Mouse (Mus musculus): ENCODE results near the gene Ltbp2. TPM values are rescaled to one million over a fixed set of nuclear protein-coding genes. Genes with fewer than 3 reads are reported as not detected.
A peak's percentile ranks its signal among the peaks of the same experiment; 100 is the strongest.

Ltbp2 gene
- total RNA-seq, 4 experiments from 2014 or later: 1.6 to 3.1 (median 2.4) TPM

DNA sequence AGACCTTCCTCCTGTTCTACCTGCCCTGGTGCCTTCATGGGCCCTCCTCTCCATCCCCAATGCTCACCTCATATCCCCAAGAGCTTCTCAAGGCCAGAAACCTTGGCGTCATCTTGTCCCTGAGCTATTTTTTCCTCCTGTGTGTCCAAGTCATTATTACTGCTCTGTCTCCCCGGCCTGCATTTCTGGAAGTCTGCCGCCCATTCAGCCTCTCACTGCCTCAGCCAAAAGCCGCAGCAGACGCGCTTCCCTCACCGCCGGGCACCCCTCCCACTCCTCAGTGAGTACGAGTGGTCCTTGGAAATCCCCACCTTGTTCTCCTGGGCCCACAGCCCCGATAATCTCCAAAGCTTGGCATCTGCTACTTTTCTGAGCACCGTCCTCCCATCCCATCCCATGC, 3.8 kb upstream of the Ltbp2 start:
- DNase-seq (ENCODE audit: low spot score in 2 of 2): no peak

DNA sequence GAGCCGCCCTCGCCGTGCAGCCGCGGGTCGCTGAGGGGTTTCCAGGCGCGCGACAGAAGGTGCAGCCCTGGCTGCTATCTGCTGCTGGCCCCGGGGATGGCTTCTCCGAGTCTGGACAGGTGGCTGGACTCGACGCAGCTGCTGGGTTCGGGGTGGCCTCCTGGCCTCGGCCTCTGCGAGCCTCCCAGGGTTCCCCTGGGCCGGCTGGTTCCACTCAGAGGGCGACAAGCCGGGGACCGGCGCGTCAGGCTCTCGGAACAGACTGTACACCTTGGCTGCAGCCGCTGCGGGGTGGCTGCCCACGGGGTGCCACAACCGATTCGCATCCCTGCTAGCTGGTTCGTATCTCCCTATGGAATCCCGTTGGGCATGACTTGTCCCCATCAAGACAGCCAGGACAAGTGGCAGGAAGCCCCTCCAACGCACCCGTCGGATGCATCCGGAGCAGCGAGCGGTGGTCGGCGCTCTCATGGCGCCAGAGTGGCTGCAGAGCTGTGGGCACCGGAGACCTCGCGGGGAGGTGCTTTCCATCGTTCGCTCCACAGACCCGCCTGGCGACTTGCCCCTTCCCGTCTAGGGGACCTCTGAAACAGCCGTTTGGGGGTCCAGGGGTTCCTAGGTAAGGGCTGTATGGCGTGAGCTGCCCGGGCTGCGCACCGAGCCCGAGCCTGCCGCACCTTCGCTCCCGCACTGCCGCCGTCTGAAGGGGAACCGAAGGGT, 411 bp downstream of the Ltbp2 start:
- DNase-seq (ENCODE audit: low spot score in 2 of 2): no peak

DNA sequence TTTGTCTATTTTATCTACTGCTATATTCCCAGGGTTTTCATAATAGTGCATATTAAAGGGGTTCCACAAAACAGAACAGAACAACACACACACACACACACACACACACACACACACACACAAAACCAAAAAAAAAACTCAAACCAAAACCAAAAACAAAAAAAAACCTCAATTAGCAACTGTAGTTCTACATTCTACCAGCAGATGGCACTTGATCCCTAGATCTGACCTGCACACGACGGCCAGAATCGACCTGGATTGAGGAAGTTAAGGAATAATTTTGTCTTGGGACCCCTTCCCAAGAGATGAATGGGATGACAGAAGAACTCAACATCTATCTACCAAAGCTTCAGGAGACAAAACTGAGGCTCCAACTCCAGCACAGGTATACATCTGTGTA, 2.9 kb downstream of the Ltbp2 start:
- no peak for DNase-seq (ENCODE audit: low spot score in 2 of 2)

DNA sequence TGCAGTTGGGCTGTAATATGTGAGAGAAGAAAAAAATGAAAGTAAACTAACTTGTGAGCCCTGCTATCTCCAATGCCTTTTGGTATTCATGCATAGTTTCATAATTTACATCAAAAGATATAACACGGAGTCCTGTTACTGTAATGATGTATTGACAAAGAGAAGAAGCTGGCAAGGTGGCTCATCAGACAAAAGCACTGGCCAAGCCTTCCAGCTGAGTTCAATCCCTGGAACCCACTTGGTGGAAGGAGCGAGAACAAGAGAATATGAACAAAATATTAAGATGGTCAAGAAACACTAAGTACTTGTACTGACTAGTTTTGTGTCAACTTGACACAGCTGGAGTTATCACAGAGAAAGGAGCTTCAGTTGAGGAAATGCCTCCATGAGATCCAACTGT, 4.0 kb downstream of the Ltbp2 start:
- no peak for DNase-seq (ENCODE audit: low spot score in 2 of 2)

DNA sequence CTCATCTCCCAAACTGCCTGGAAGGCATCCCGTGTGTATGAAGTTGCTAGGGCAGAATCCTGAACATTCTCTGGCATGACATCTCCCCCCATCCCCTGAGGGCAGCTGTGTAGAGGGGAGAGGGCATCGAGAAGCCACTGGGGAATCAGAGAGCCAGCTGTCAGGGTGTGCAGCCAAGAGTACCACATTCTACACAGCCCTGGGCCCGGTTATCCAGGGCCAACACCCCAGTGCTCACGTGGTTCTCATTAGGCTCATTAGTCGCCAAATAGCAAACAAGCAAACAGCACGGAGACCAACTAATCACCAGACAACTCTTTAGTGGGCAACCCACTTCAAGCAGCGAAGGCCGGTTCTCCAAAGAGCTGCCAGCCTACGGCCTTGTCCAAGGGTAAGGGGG, 10.9 kb downstream of the Ltbp2 start:
- DNase-seq (ENCODE audit: low spot score in 2 of 2): no peak

DNA sequence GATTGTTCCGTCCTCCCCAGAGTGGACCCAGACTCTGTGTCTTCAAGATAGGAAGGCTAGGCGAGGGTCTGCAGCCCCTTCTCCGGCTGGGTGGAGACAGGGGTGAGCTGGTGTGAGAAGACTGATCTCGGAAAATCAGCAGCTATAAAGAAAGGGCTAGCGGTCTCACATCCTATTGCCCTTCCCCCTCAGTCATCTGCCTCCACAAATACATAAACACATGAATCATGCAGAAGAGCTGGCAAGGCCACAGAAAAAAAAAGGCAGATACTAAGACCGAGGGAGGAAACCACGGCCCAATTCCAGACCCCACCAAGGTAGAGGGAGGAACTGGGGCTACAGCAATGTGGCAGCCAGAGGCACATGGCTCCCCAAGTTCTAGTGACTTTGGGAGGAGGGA, 11.5 kb downstream of the Ltbp2 start:
- no peak for DNase-seq (ENCODE audit: low spot score in 2 of 2)

DNA sequence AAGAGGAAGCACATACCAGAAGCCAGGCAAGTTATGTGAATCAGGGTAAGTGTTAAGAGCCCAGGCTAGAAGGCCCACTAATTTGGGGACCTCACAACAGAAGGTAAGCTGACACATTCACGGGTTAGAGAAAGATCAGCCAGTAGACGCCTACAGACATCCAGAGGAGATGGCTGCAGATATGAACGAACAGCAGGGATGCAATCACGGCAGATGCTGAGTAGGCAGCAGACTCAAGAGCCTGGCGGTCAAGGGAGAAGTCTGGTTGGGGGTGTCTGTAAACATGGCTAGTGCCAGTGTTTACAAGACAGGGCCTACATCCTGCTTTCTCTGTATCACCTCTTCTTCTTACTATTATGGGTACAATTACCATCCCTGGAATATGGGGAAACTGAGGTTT, 13.1 kb downstream of the Ltbp2 start:
- no peak for DNase-seq (ENCODE audit: low spot score in 2 of 2)

DNA sequence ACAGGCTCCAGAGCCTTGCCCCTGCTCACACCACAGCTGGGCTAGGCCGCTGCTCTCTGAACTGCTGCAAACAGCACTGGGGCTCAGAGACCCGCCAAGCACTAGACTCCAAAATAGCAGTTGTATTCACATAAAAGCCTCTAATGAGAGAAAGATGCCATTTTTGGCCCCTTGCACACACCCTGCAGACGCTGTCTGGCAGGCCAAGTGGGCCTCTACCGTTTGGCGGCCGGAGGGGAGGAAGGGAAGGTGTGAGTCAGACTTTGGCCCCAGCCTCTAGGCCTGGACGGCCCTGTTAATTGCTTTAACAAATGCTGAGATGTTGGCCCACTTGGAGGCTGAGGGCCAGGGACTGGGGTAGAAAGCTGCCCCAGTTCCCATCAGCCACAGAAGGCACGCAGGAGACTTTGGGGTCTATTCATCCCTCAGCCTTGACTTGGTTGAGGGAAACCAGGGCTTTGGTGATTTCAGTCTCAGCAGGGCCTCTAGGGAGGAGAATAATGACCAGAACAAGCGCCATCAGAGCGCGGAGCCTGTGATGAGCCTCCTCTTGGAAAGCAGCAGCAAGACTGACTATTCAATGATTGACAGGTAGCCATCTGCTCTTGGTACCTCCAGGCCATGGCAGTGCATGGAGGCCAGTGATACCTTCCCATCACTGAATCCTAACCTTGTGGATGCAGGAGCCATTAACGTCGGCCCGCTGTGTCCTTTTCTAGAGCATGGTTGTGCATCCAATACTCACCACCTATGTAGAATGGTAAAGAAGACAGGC, 14.0 kb downstream of the Ltbp2 start:
- DNase-seq (ENCODE audit: low spot score in 2 of 2): peak; percentile 50 to 53

DNA sequence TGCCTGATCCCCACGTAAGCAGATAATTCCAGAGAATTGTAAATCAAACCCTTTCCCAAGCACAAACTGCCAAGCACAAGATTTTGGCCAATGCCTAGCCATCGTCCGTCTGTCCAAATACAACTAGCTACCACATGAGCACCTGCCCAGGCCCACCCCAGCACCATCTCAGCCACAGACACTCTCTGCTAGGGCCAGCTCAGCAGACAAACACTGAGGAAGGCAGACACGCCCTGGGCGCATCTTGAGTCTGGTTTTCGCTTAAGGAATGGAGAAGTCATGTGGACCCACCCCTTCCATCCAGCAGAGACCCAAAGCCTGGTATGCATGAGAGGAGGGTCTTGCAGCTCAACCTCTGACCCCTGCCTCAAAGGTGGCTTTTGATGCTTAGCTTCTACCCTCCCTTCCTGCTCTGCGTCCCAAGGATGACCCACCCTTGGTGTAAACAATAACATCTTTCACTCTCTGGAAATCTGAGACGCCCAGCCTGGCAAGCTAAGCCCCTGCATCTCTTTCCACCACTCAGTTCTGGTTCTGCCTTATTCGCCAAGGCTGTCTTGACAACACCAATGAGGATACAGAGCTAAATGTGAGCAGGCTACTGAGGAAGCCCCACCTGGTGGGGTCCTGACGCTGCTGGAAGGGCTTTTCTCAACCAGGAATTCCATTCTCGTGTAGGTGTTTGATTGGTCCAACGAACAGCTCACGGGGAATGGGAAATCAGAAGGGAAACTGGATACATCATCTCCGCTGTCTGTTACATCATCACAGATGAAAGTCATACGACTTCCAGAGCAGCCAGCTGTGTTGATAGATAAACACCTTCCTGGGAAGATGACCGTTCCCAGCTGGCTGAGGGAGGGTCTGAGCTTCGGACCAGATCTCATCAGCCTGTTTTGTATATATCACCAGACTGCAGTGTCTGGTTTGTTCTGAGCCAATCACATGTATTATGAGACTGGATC, 17.9 kb downstream of the Ltbp2 start:
- DNase-seq (ENCODE audit: low spot score in 2 of 2): no peak

DNA sequence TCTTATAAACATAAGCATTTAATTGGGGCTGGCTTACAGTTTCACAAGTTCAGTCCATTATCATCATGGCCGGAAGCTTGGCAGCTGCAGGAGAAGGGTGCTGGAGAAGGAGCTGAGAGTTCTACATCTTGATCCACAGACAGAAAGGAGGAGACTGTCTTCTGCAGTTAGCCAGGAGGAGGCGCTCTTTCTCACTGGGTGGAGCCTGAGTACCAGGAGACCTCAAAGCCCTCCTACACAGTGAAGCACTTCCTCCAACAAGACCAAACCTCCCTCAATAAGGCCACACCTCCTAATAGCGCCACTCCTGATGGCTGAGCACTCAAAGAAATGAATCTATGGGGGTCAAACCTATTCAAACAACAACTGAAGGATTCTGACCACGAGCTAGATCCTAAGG, 18.6 kb downstream of the Ltbp2 start:
- no peak for DNase-seq (ENCODE audit: low spot score in 2 of 2)

DNA sequence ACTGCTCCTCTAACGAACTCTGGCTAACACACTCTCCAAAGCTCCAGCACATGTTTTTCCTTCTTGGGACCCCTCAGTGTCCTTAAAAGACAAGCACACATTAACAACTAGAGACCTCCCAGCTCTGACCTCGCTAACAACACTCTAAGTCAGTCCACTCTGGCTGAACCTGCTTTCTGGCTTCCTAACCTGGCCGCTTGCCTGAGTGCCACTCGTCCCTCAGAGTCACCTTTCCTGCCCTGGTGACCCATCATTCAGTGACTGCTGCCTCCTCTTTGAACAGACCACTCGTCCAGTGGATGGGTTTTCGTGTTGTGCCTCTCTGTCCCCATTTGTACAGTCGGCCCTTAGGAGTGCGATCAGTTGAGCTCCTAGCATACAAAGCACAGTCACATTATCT, 19.8 kb downstream of the Ltbp2 start:
- no peak for DNase-seq (ENCODE audit: low spot score in 2 of 2)

DNA sequence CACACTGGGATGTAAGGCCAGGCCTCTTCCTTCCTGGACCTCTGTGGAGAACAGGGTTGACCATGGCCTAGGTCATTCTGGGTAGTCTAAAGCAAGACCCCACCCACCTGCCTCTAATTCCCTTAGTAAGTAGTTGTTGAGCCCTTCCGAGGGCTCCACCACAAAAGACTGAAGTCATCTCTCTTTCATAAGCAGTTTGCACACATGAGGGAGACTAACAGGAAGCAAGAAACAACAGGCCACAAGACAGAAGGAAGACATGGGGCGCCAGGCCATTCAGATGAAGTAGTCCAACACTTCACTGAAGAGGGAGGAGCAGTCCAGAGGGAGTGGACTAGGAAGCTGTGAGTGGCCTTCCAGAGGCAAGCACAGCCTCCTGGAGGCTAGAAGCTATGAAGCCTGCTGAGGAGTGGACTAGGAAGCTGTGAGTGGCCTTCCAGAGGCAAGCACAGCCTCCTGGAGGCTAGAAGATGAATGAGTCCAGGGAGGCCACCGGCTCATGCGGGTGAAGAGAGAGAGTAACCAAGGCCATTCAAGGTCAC, 21.2 kb downstream of the Ltbp2 start:
- no peak for DNase-seq (ENCODE audit: low spot score in 2 of 2)

DNA sequence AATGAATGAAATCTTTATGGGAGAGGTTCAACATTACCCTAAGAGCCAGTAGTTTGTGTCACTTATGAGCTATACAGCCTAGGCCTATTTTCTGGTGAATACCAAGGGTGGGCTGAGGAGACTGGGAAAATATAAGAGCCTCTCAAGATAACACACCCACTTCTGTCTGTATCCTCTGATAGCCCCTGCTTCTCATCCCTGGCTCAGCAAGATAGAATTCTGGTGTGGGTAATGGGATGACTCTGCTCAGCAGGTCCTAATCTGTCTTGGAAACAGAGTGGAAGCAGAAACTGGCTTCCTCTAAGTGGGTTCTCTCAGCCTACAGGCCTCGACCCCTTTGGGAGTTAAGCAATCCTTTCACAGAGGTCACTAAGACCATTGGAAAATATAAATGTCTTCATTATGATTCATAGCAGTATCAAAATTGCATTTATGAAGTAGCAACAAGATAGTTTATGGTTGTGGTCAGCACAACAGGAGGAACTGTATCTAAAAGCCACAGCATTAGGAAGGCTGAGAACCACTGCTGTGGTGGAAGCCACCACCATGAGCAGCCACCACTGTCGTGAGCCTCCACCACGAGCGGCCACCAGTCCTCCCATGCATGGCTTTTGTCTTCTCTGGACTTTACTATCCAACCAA, 21.8 kb downstream of the Ltbp2 start:
- DNase-seq (ENCODE audit: low spot score in 2 of 2): no peak

DNA sequence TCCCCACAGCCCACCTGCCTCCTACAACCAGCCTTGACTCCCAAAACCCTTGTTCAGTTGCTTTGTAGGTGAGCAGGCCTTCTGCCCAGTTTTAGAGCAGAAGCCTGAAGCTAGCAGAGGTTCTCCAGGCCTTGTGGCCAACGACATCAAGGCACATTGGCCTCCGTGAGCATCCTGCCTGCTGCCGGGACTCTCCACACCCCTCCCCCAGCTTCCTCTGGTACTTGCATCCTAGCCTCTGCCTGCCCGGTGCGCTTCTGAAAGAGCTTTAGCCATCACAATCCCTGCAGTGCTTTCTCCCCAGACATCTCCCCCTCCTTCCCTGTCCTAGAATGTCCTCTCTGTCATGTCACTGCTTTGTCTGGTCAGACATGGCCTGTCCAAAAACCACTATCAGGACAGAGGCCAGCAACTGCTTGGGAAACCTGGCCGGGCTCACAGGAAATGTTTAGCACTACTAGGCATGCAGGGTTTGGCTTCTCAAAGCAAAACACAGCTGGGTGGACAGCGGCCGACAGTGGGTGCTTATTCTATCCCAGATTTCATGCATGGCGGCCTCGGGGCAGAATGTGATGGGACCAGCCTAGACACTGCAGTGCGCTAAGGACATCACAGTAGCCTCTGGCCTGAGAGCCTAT, 24.8 kb downstream of the Ltbp2 start:
- DNase-seq (ENCODE audit: low spot score in 2 of 2): peak in 1 of 2 experiments; percentile 27

DNA sequence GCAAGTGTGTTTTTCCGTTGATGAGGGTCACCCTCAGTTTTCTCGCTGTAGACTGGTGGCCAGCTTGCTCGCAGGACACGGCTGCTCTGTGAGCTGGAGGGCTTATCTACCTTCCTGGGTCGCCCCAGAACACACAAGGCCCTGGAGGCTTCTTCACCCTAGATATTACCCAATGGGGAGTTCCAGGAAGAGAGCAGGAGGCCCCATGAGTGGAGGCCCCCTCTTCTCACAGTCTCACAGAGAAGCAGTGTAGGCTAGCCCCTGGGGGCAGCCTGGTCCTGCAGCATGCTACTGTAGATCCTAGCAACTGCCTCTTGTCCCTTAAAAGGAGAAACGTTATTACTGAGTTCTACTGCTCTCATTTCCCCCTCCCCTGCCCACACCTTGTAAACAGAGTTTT, 28.4 kb downstream of the Ltbp2 start:
- no peak for DNase-seq (ENCODE audit: low spot score in 2 of 2)

DNA sequence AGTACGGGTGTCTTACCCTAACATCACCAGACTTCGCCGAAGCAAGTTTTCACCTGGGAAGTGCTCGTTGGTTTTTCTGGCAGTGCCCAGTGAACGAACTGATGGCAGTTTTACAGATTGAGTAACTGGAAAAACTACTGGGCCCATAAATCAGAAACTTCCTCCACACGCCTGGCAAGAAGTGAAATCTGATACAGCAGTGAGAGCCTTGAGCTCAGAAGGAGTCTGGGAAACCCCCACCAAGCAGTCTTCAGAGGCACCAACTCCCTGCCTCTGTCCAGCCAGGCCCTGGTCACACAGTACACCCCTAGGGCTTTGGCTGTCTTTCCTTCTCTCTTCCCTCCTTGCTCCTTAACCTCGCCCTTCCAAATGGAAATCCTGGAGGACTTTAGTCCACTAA, 28.9 kb downstream of the Ltbp2 start:
- peak in 1 of 2 experiments; percentile 31 for DNase-seq (ENCODE audit: low spot score in 2 of 2)

DNA sequence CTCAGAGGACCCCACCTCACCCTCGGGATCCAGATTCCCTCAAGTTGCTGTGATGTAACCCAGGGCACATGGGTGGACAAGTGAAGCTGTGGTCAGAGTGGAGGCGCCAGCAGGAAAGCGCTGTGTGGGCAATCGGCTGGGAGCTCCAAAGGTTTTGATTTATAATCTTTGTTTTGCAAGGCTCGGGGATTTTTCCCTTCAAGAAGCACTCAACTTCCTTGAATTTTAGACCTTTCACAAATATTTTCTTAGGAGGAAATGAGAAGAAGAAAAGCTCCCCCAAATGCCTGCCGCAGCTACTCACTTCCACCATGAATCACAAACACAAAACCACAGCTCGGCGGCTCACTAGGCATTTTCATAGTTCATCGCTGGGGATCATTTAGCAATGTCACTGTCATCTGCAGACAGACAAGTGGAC, 29.7 kb downstream of the Ltbp2 start:
- DNase-seq (ENCODE audit: low spot score in 2 of 2): no peak

DNA sequence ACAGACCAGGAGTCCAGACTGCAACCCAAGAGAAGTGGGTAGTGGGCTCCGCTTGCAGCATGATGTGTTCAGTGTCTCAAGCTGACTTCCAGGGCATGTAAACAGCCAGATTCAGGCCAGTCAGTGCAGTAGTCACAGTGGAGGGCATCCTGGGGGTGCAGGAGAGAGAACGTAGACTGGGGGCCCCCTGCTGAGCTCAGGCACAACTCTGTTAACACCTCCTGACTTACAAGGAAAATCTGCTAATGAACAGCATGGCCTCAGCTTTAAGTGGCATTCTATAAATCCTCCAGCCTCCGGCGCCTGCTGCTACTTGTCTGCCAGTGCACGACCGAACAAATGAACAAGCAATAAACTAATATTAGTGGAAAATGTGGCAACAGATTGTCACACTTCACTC, 33.6 kb downstream of the Ltbp2 start:
- DNase-seq (ENCODE audit: low spot score in 2 of 2): no peak

DNA sequence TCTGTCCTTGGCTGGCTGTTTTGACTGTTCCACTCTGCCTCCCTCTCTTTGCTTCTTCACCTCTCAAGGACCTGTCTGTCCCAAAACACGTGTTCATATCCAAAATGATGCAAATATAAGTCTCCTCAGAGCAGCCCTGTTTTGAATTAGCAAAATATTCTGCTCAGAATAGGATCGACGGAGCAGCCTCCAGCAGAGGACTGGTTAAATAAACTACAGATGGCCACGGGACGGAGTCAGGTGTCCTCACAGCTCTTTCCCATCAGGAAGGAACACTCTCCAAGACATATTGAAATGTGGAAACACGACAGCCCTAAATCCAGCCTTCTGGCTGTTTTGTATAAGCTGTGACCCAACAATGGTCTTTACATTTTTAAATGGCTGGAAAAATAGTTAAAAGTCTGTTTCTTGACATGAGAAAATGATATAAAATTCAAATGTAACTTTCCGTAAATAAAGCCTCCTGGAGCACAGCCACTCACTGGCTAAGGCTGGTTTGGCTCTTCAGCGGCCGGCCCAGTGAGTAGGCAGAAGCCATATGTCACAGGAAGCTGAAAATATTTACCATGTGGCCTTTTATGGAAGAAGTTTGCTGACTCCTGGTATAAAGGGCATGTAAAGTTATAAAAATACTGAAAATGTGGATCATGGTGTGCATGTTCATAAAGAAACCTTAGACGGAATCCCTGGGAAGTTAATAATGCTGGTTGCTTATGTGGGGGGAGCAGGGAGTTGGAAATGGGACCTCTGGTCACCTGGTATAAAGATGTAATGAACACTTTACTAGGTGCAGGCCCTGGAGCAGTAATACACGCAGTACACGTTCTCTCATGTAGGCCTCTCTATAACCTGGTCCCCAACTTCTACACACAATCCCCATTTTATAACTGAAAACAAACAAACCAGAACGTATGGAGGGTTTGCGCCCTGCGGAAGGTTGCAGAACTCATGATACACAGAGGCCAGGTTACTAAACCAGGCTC, 34.9 kb downstream of the Ltbp2 start:
- DNase-seq (ENCODE audit: low spot score in 2 of 2): no peak
